Mouse (Mus musculus) mature B cell (primary cell): ENCODE measurements around the gene Gdf5.

Experiments used
- in situ Hi-C: fragments of 300-500 bp; cut with MboI; formaldehyde crosslinking; loops from 2 replicates; pipeline ENCODE4 v1.14.3; 2019

Gene Gdf5

GRCm38 (mm10) chr2:155945124-155945523 is at the start of gene Gdf5:
Gene Gdf5 (minus strand): TSS chr2:155945367.
- in situ Hi-C loops, result no loop called here

- in situ Hi-C loops, result no loop called here
These were observed 46.7 kb upstream of the Gdf5 start for GRCm38 (mm10) chr2:155991863-155992321.

- in situ Hi-C loops, result no loop called here
These were observed 46.0 kb upstream of the Gdf5 start for GRCm38 (mm10) chr2:155991151-155991550.

DNA sequence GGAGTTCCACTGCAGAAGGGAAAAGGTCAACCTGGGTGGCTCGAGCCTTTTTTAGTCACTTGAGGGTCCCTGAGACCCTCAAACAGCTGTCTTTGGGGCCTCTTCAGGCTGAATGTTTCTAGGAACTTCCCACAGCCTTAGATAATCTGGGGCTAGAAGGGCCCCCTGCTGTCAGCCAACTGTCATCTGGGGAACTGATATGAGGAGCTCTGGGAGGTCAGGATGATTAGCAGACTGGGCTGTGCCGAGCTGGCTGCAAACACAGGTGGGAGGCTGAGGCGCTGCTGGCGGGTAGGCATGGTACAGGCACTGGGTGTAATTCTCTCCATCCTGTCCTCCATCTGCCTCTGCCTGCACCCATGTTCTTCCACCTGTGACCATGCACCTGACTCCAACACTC is 43.9 kb upstream of the Gdf5 start:
- in situ Hi-C loops, result no loop called here

DNA sequence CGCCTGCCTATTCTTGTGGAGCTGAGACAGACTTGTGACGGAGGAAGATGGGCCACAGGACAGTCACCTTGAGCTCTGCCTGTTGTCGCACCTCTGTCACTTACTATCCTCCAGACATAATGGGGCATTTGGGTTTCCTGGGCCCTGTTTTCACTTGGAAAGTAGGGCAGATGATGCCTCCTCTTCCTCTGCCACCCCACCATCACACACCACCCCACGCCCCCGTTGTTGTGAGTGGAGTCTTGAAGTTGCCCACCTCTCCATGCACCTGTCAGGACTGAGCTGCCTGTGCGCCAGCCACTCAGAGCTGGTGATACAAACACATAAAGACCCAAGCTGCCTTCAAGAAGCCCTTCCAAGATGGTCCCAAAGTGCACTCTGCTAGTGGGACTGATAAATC is 42.0 kb upstream of the Gdf5 start:
- in situ Hi-C loops, result no loop called here

- in situ Hi-C loops, result no loop called here
These were observed 40.6 kb upstream of the Gdf5 start for GRCm38 (mm10) chr2:155985776-155986175.

- in situ Hi-C loops, result no loop called here
These were observed 34.3 kb upstream of the Gdf5 start for GRCm38 (mm10) chr2:155979328-155979991.

DNA sequence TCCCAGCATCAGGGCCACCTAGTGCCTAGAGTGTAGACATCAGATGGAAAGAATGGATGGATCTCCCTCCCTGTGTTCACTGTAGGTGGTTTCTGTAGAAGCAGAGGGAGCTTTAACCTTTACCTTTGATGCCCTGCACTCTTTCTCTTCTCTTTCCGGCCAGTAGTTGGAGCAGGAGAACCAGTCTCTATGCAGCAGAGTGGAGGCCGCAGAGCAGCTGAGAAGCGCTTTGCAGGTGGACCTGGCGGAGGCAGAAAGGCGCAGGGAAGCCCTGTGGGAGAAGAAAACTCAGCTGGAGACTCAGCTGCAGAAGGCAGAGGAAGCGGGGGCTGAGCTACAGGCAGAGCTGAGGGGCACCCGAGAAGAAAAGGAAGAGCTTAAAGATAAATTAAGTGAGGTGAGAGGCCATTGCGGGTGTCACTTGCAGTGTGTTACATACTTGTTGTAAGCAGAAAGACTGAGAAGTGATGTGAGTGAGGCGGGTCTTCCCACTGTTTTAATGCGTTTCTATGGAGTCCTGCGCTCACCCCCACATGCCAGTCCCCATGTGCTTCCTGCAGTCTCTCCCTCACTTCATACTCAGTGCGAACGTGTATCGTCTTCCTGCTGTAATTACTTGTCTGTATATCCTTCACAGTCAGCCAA is 29.0 kb upstream of the Gdf5 start:
- in situ Hi-C loops, result no loop called here

- in situ Hi-C loops, result no loop called here
These were observed 28.2 kb upstream of the Gdf5 start for GRCm38 (mm10) chr2:155973348-155973747.

GRCm38 (mm10) chr2:155962991-155963390 is 17.8 kb upstream of the Gdf5 start:
- in situ Hi-C loops, result no loop called here

DNA sequence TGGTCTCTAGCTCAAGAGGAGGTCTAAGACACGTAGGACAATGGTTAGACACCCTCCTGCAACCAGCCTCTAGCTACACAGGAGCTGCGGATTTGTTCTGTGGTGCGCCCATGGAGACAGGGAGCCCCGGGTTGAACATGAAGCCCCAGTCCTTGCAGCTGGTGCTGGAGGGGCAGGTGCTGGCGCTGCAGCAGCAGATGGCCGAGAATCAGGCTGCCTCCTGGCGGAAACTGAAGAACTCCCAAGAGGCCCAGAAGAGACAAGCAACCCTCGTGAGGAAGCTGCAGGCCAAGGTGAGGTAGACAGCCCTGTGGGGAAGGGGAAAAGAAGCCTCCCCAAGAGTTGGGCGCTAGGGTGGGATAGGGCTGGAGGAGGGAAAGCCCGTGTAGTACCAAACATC is 16.7 kb upstream of the Gdf5 start:
- in situ Hi-C loops, result no loop called here

GRCm38 (mm10) chr2:155959981-155960380 is 14.8 kb upstream of the Gdf5 start:
- in situ Hi-C loops, result no loop called here

DNA sequence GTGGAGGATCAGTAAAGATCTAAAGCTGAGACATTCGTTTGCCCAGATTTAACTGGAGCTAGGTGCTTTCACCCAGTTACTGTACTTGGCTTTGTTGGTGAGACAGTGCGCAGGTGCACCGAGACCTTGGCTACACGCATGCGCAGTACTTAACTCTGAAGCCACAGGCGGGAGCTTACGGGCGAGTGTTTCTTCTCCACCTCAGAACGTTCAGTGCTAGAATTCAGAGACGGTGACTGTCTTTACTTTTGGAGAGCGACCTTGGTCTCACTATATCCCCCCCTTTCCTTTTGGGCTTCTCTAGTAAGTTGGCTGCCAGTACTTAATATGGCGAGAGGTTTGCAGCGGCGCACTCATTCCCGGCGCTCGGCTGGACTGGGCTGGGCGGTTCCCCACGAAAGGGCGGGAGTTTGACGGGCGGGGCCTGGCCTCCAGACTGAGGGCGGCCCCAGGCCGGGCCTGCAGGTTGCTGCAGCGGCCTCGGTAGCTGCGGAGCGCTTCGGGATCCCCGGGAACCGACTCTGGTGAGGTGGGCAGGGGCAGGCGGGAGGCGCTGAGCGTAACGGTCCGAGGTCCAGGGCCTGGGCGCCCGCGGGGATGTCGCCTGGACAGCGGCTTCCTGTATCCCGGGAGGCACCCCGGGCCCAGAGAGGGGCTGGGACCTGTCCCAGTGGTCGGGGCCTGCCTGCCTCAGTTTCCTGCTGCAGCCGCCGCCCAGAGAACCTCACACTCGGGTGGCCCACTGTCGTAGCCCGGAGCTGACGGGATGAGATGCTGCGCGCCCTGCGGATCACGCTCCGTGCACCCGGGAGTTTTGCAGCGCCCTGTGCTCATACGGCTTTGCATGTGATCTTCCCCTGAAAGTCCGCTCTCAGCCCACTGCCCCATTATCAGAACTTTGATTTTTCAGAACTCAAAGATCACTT is 11.2 kb upstream of the Gdf5 start, which contains the start of gene Cep250:
Gene Cep250, plus strand, starts transcription at position 325 of the 926 bp plus-strand sequence.
- in situ Hi-C loops, result no loop called here

DNA sequence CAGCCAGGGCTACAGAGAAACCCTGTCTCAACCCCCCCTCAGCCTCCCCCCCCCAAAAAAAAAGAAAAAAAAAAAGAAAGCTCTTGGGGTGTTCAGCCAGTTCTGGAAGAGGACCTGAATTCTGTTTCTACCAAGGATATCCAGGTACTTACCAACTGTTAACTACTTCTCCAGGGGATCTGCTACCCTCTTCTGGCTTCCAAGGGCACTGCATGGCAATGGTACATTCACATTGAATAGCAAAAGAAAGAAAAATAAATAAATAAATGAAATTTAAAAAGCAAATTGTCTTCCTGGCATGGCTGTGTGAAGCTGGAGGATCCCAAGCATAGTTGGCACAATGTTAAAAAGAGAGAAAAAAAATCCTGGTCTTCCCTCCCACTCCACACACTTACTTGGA is 6.8 kb upstream of the Gdf5 start:
- in situ Hi-C loops, result no loop called here

- in situ Hi-C loops, result no loop called here
These were observed 4.2 kb upstream of the Gdf5 start for GRCm38 (mm10) chr2:155949362-155949761.

DNA sequence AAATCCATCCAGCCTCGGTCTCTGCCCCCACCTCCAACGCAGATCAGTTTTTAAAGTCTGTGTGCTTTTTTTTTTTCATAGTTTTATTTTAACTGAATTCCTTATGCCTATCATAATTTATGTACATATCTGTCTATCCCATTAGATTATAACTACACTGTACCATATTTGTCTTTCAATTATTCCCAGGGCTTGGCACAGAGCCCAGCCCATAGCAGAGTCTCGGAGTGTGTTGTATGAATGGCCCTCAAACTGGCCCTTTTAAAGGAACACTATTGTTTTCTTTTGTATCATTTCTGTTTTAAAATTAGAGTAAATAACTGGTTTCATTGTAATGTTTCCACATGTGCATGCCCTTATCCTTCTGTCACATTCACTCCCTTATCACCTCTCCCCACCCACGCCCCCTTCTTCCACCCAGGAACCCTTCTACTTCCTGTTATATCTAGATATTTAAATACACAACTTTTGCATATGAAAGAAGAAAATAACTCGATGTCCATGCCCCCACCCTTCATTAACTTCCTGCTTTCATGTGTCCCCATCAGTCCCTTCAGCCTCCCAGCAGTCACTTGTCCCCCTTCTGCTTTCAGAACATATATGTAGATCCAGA is 2.3 kb upstream of the Gdf5 start:
- in situ Hi-C loops, result no loop called here

- in situ Hi-C loops, result no loop called here
These were observed 1.3 kb upstream of the Gdf5 start for GRCm38 (mm10) chr2:155946499-155946898.

GRCm38 (mm10) chr2:155946069-155946468 is 902 bp upstream of the Gdf5 start:
- in situ Hi-C loops, result no loop called here

GRCm38 (mm10) chr2:155945580-155945979 is 413 bp upstream of the Gdf5 start:
- in situ Hi-C loops, result no loop called here

DNA sequence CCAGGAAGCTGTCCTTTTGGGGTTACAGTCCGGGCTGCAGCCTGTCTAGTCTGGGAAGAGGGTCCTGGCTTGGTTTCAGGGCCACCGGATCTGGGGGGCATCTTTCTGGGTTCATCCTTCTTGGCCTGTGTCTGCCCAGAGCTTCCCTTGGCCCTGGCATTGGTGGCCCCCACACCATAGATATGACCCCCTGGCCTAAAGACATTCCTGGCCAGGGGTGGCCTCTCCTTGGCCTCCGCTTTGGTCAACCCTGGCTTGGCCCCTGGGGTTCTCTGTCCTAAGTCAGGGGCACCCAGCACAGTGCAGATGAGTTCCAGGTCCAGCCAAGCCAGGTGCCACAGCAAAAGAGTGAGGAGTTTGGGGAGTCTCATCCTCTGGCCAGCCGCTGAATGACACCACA is 482 bp downstream of the Gdf5 start:
- in situ Hi-C loops, result no loop called here

GRCm38 (mm10) chr2:155943463-155943862 is 1.7 kb downstream of the Gdf5 start:
- in situ Hi-C loops, result no loop called here
